Mouse (Mus musculus): ENCODE data around the gene Fignl1. TPM values are rescaled to one million over a fixed set of nuclear protein-coding genes. Genes with fewer than 3 reads are reported as not detected.

Fignl1 gene
- total and polyA plus RNA-seq, 3 experiments = 0.21 to 1.2 (median 0.30) TPM

DNA sequence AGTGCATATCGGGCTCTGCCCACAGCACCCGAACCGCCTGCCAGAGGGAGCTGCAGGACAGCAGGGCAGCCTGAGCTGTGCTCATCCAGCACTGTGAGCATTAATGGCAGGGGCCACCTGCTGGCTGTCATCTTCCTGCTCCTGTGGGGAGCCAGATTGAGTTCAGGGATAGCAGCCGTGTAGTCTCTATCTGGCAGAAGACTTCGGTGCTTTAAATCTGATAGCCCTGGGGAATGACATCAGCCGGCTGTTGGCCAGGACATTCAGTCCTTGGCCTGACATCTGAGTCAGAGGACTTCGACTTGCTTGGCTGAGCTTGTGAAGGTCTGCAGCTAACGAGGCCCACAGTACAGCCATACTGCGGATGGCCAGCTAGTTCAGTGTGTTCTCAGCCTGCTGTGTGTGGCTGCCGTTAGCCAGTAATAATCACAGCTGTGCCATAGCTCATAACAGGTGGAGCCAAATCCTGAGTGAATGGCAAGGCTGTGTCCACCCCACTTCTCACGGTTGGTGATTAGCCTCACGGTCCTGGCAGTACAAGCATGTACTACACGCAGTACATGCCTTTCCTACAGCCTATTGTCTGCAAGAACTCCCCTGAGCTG is 35.7 kb upstream of the Fignl1 start:
- intact Hi-C loops (cut with DNase I) = loop anchor here (1.0 to 5.0 kb wide), 4 partner anchors 24 to 193 kb away; partner anchors contain the start of gene Grb10

GRCm38 (mm10) chr11:11841590-11841989 is 32.8 kb upstream of the Fignl1 start:
- TF ChIP-seq POLR2A (IDR thresholded peaks at IDR 0.05; ENCODE audit: insufficient read depth, low read depth, low read length) (no peak), CTCF (IDR thresholded peaks at IDR 0.05) (no peak), EP300 (IDR thresholded peaks at IDR 0.05; ENCODE audit: insufficient read depth, low read depth, low read length) (no peak)
- Histone ChIP-seq H3K36me3 (ENCODE audit: control insufficient read depth, insufficient read depth, low read length) (no peaks in the 10 kb centered on the region), H3K79me2 (replicated peaks; ENCODE audit: control insufficient read depth, insufficient read depth, low read length) (no peaks in the 10 kb centered on the region), H3K27ac (no peak overlapping the region), H3K27me3 (ENCODE audit: control insufficient read depth, insufficient read depth, low read length) (no peaks in the 10 kb centered on the region), H3K9ac (ENCODE audit: low read depth, low read length) (no peak overlapping the region), H3K4me1 (ENCODE audit: control insufficient read depth, insufficient read depth, low read length) (peaks cover 11% of the 10 kb centered on the region), H3K4me3 (no peak overlapping the region)
- no peak for DNase-seq
- intact Hi-C loops (cut with DNase I) = loop anchor here (5.0 kb wide), 1 partner anchor 196 kb away; the partner anchor contains the start of gene Grb10
- 38% methylated on average over 4 of the region's 4 CpGs for WGBS

More for the DNA sequence above, 35.7 kb upstream of the Fignl1 start:
- Histone ChIP-seq H3K4me3 (no peak overlapping the region), H3K4me1 (ENCODE audit: control insufficient read depth, insufficient read depth, low read length) (peaks cover 9% of the 10 kb centered on the region), H3K9ac (ENCODE audit: low read depth, low read length) (peak overlapping the region; percentile 3; the same call in 1 of the 2 replicates), H3K36me3 (ENCODE audit: control insufficient read depth, insufficient read depth, low read length) (no peaks in the 10 kb centered on the region), H3K79me2 (replicated peaks; ENCODE audit: control insufficient read depth, insufficient read depth, low read length) (no peaks in the 10 kb centered on the region), H3K27ac (peak overlapping the region; percentile 75), H3K27me3 (ENCODE audit: control insufficient read depth, insufficient read depth, low read length) (no peaks in the 10 kb centered on the region)
- TF ChIP-seq CTCF (IDR thresholded peaks at IDR 0.05) (peak; percentile 85), POLR2A (IDR thresholded peaks at IDR 0.05; ENCODE audit: insufficient read depth, low read depth, low read length) (no peak), EP300 (IDR thresholded peaks at IDR 0.05; ENCODE audit: insufficient read depth, low read depth, low read length) (peak; percentile 93)
- 23% methylated on average over 13 of the region's 13 CpGs for WGBS
- DNase-seq = peak; percentile 86 to 89

- WGBS = 88% methylated on average over 2 of the region's 2 CpGs
- Histone ChIP-seq H3K9ac (ENCODE audit: low read depth, low read length) (no peak overlapping the region), H3K27ac (no peak overlapping the region), H3K79me2 (replicated peaks; ENCODE audit: control insufficient read depth, insufficient read depth, low read length) (no peaks in the 10 kb centered on the region), H3K4me1 (ENCODE audit: control insufficient read depth, insufficient read depth, low read length) (peaks cover 13% of the 10 kb centered on the region), H3K36me3 (ENCODE audit: control insufficient read depth, insufficient read depth, low read length) (no peaks in the 10 kb centered on the region; the same call in 1 of the 2 replicates), H3K4me3 (no peak overlapping the region), H3K27me3 (ENCODE audit: control insufficient read depth, insufficient read depth, low read length) (no peaks in the 10 kb centered on the region)
- DNase-seq = no peak
- intact Hi-C loops (cut with DNase I) = loop anchor here (5.0 kb wide), 1 partner anchor 197 kb away; the partner anchor contains the start of gene Grb10
- TF ChIP-seq CTCF (IDR thresholded peaks at IDR 0.05) = no peak
- no peak for TF ChIP-seq EP300 (IDR thresholded peaks at IDR 0.05; ENCODE audit: insufficient read depth, low read depth, low read length)
- TF ChIP-seq POLR2A (IDR thresholded peaks at IDR 0.05; ENCODE audit: insufficient read depth, low read depth, low read length) = no peak
These were observed 32.0 kb upstream of the Fignl1 start for GRCm38 (mm10) chr11:11840746-11841145.

DNA sequence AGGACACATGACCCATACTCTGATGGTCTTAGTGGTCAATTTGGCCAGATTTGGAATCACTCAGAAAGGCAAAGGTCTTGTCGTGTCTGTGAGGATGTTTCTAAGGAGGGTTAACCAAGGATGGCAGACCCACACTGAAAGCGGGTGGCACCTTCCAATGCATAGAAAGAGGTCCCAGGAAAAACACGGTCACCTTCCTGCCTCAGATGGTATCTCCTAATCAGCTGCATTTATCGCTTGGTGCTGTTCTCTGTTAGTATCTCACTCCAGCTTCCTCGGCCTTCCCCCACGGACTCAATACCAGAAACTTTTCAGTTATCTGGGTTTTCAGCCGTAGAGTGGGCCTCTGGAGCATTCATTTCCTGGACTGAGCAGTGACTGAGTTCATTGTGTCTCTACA is 31.1 kb upstream of the Fignl1 start:
- peaks cover 9% of the 10 kb centered on the region for H3K4me1 ChIP-seq (ENCODE audit: control insufficient read depth, insufficient read depth, low read length)
- no peaks in the 10 kb centered on the region; the same call in 1 of the 2 replicates for H3K36me3 ChIP-seq (ENCODE audit: control insufficient read depth, insufficient read depth, low read length)
- no peak for TF ChIP-seq POLR2A (IDR thresholded peaks at IDR 0.05; ENCODE audit: insufficient read depth, low read depth, low read length)
- TF ChIP-seq CTCF (IDR thresholded peaks at IDR 0.05) = no peak
- no peak for TF ChIP-seq EP300 (IDR thresholded peaks at IDR 0.05; ENCODE audit: insufficient read depth, low read depth, low read length)
- no peak for DNase-seq
- intact Hi-C loops (cut with DNase I) = loop anchor here (5.0 kb wide), 1 partner anchor 197 kb away; the partner anchor contains the start of gene Grb10
- H3K9ac ChIP-seq (ENCODE audit: low read depth, low read length) = no peak overlapping the region
- H3K79me2 ChIP-seq (replicated peaks; ENCODE audit: control insufficient read depth, insufficient read depth, low read length) = no peaks in the 10 kb centered on the region
- WGBS = 78% methylated on average over 7 of the region's 7 CpGs
- no peaks in the 10 kb centered on the region for H3K27me3 ChIP-seq (ENCODE audit: control insufficient read depth, insufficient read depth, low read length)
- no peak overlapping the region for H3K4me3 ChIP-seq
- no peak overlapping the region for H3K27ac ChIP-seq

DNA sequence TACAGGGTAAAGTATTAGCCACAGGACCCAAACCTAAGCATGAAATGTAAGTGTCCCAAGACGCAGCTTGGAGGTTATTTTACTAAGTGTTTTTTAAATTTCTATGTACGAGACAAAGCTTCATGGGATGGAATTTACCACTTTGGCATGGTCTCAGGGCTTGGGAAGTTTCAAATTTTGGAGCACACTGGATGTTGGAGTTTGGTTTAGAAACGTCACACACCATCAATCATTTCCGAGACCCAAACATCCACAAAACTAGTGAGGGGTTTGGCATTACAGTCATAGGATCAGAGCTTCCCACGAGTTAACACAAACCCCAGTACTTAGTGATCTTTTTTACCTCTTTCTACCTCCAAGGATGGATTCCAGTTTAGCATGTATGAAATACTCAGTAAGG is 28.6 kb upstream of the Fignl1 start:
- H3K79me2 ChIP-seq (replicated peaks; ENCODE audit: control insufficient read depth, insufficient read depth, low read length) = no peaks in the 10 kb centered on the region
- TF ChIP-seq EP300 (IDR thresholded peaks at IDR 0.05; ENCODE audit: insufficient read depth, low read depth, low read length) = no peak
- no peak for TF ChIP-seq CTCF (IDR thresholded peaks at IDR 0.05)
- TF ChIP-seq POLR2A (IDR thresholded peaks at IDR 0.05; ENCODE audit: insufficient read depth, low read depth, low read length) = no peak
- intact Hi-C loops (cut with DNase I) = no loop called here
- WGBS = 86% methylated on average over 5 of the region's 5 CpGs
- H3K36me3 ChIP-seq (ENCODE audit: control insufficient read depth, insufficient read depth, low read length) = peaks cover 3% of the 10 kb centered on the region; the same call in 1 of the 2 replicates
- H3K9ac ChIP-seq (ENCODE audit: low read depth, low read length) = no peak overlapping the region
- H3K27ac ChIP-seq = no peak overlapping the region
- DNase-seq = no peak
- peaks cover 4% of the 10 kb centered on the region for H3K4me1 ChIP-seq (ENCODE audit: control insufficient read depth, insufficient read depth, low read length)
- no peak overlapping the region for H3K4me3 ChIP-seq
- H3K27me3 ChIP-seq (ENCODE audit: control insufficient read depth, insufficient read depth, low read length) = no peaks in the 10 kb centered on the region

DNA sequence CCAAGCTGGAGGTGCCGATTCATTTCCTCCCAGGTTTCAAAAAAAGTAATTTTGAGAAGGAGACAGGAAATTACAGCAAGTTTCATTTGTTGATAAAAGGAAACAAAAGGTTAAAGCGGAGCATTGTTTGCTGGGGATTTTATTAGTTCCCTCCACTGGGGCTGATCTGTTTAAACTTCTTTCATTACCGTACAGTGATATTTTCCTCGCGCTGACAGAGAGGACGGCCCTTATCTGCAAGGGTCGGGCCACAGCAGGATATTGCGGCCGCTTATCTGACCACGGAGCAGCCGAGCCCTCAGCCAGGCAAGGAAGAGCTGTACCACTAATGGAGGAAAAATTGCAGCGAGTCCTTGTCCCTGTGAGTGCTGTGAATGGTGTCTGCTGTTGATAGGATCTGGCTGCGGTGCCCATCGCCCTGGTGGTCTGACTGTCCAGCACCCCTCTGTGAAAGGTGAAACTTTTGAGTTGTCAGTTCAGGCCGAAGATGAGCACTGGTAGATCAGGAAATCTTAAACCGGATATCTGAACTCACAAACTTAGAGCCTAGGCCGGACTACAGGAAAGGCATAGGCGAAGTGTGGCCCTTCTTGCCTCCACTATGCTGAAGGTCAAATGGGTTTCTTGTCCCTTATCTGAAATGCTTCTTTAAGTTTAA is 28.1 kb upstream of the Fignl1 start:
- Histone ChIP-seq H3K79me2 (replicated peaks; ENCODE audit: control insufficient read depth, insufficient read depth, low read length) (no peaks in the 10 kb centered on the region), H3K4me3 (peak overlapping the region; percentile 31), H3K27me3 (ENCODE audit: control insufficient read depth, insufficient read depth, low read length) (no peaks in the 10 kb centered on the region), H3K27ac (peak overlapping the region; percentile 67), H3K4me1 (ENCODE audit: control insufficient read depth, insufficient read depth, low read length) (peaks cover 4% of the 10 kb centered on the region), H3K36me3 (ENCODE audit: control insufficient read depth, insufficient read depth, low read length) (peaks cover 5% of the 10 kb centered on the region; the same call in 1 of the 2 replicates), H3K9ac (ENCODE audit: low read depth, low read length) (peak overlapping the region; percentile 34)
- TF ChIP-seq CTCF (IDR thresholded peaks at IDR 0.05) (no peak), EP300 (IDR thresholded peaks at IDR 0.05; ENCODE audit: insufficient read depth, low read depth, low read length) (0 out of 2 replicates have a peak, but pooled peaks have one; percentile 27), POLR2A (IDR thresholded peaks at IDR 0.05; ENCODE audit: insufficient read depth, low read depth, low read length) (0 out of 2 replicates have a peak, but pooled peaks have one; percentile 14)
- DNase-seq = peak; percentile 53 to 58
- WGBS = 9% methylated on average over 18 of the region's 18 CpGs
- intact Hi-C loops (cut with DNase I) = no loop called here
